18 mouse cellular contexts compared by ENCODE assay signal in genomic region chr9:35403490-35403889, GRCm38 (mm10).
"Had no signal": no experiment of that assay in that cellular context is flagged by ENCODE, and none has a peak within 500 bp of the region (broad histone marks: within the 10 kb centered on the region; RNA-seq: fewer than 3 reads in every experiment).

No protein-coding gene starts in this region.

- ATAC-seq: liver, embryonic 12.5 days had no signal

- DNase-seq: kidney, postnatal 25 days; layer of hippocampus, adult 9-11 months; liver; lung, adult 18-20 months; lung, postnatal 10 days; lung, postnatal 36 days; midbrain, embryonic 14.5 days; thymus, adult 2 months; thymus, postnatal 14 days; thymus, postnatal 4 days had no signal

- H3K36me3 ChIP-seq: limb, embryonic 10.5 days; limb, embryonic 13.5 days; liver, embryonic 12.5 days; liver, embryonic 15.5 days; lung, embryonic 15.5 days; midbrain, embryonic 10.5 days had no signal

- H3K9ac ChIP-seq: limb, embryonic 13.5 days; liver, embryonic 12.5 days; liver, embryonic 15.5 days; lung, embryonic 15.5 days had no signal

- H3K27ac ChIP-seq: layer of hippocampus, adult 2 months; liver, embryonic 12.5 days; liver, embryonic 15.5 days; lung, embryonic 15.5 days had no signal

- H3K27me3 ChIP-seq: limb, embryonic 13.5 days; liver, embryonic 15.5 days had no signal

- H3K9me3 ChIP-seq: limb, embryonic 10.5 days; limb, embryonic 13.5 days; liver, embryonic 12.5 days; liver, embryonic 15.5 days; lung, embryonic 15.5 days; megakaryocyte, embryonic 14.5 days; midbrain, embryonic 10.5 days had no signal

- H3K4me3 ChIP-seq: layer of hippocampus, adult 2 months; limb, embryonic 10.5 days; limb, embryonic 13.5 days; liver, embryonic 12.5 days; liver, embryonic 15.5 days; lung, embryonic 15.5 days; megakaryocyte, embryonic 14.5 days; midbrain, embryonic 10.5 days had no signal

- H3K4me1 ChIP-seq: liver, embryonic 12.5 days; liver, embryonic 15.5 days had no signal

- H3K4me2 ChIP-seq: limb, embryonic 13.5 days; liver, embryonic 12.5 days; liver, embryonic 15.5 days; lung, embryonic 15.5 days had no signal
